Mouse (Mus musculus): Measurements from ENCODE around the gene Bet1.

DNA sequence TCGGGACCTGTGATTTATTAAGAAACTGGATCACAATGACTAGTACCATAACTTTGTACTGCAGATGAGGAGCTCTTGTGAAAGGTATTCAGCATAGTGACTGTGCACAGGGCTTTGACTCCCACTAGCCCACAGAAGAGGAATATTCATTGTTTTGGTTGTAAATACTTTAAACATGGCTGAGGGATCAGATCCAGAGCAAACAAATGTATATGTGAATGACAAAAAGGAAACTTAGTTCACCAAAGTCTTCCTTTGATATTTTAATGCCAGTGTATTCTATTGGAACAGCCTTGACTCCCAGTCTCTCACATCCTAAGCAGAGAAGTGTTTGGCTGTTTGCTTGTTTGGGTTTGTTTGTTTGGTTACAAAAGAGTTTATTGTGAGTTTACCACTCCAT is 31.8 kb upstream of the Bet1 start:
- TF ChIP-seq IRF4 (IDR thresholded peaks at IDR 0.05; ENCODE audit: low read depth, low read length) = no peak
- TF ChIP-seq BHLHE40 (IDR thresholded peaks at IDR 0.05; ENCODE audit: low read depth, low read length) = no peak
- TF ChIP-seq CHD2 (IDR thresholded peaks at IDR 0.05; ENCODE audit: low read length) = no peak
- no peak for TF ChIP-seq TCF12 (IDR thresholded peaks at IDR 0.05; ENCODE audit: low read depth, low read length)
